Mouse (Mus musculus) lung, postnatal 0 days (tissue): ENCODE data around the gene Wnt11.

Source experiments
- CTCF ChIP-seq: IDR thresholded peaks from 2 replicates; pipeline ENCODE4 v1.5.1; 2016; ENCODE audit warnings: antibody characterized with exemption, mild to moderate bottlenecking
- EP300 ChIP-seq: IDR thresholded peaks from 2 replicates; pipeline ENCODE4 v1.6.1; 2016; ENCODE audit warnings: antibody characterized with exemption, mild to moderate bottlenecking, control low read depth

- TF ChIP-seq CTCF = peak; percentile 30
- no peak for TF ChIP-seq EP300
These were observed 6.9 kb downstream of the Wnt11 start for GRCm38 (mm10) chr7:98841802-98842201.
